Mouse (Mus musculus): Measurements from ENCODE around the gene Gm6217. TPM values are rescaled to one million over a fixed set of nuclear protein-coding genes. Genes with fewer than 3 reads are reported as not detected.
"Not testable (repeated sequence)": the region's sequence is repeated elsewhere in the genome, so short reads cannot be mapped to it uniquely, and the experiment has no call there.

Gene Gm6217
- polyA plus RNA-seq, 1 experiment from 2014 or later: not detected

- not testable (repeated sequence) for H3K9ac ChIP-seq (ENCODE audit: low read depth, low read length); H3K36me3 ChIP-seq (ENCODE audit: control insufficient read depth, insufficient read depth, low read length); H3K4me2 ChIP-seq (replicated peaks; ENCODE audit: low read depth, low read length); DNase-seq (ENCODE audit: low spot score); H3K4me1 ChIP-seq (replicated peaks; ENCODE audit: control insufficient read depth, insufficient read depth, low read length); H3K27me3 ChIP-seq (ENCODE audit: control insufficient read depth, insufficient read depth, low read length); H3K27ac ChIP-seq (ENCODE audit: low read depth, low read length); H3K9me3 ChIP-seq (ENCODE audit: control insufficient read depth, low read length); ATAC-seq (ENCODE audit: low FRiP score); H3K4me3 ChIP-seq (ENCODE audit: low read depth, low read length)
Observed at GRCm38 (mm10) chr1:82955913-82956312, 24.7 kb upstream of the Gm6217 start, which contains the start of gene Gm7544. Gm7544 (minus strand) TSS chr1:82956013.

GRCm38 (mm10) chr1:82948601-82949000, 17.4 kb upstream of the Gm6217 start:
- Histone ChIP-seq H3K36me3 (ENCODE audit: control insufficient read depth, insufficient read depth, low read length) (no peaks in the 10 kb centered on the region), H3K4me1 (replicated peaks; ENCODE audit: control insufficient read depth, insufficient read depth, low read length) (no peaks in the 10 kb centered on the region), H3K9me3 (ENCODE audit: control insufficient read depth, low read length) (no peaks in the 10 kb centered on the region), H3K4me2 (replicated peaks; ENCODE audit: low read depth, low read length) (no peak overlapping the region), H3K4me3 (ENCODE audit: low read depth, low read length) (no peak overlapping the region), H3K9ac (ENCODE audit: low read depth, low read length) (no peak overlapping the region), H3K27ac (ENCODE audit: low read depth, low read length) (no peak overlapping the region), H3K27me3 (ENCODE audit: control insufficient read depth, insufficient read depth, low read length) (no peaks in the 10 kb centered on the region)
- WGBS: 90% methylated on average over 2 of the region's 2 CpGs
- no peak for ATAC-seq (ENCODE audit: low FRiP score)
- DNase-seq (ENCODE audit: low spot score): no peak

- ATAC-seq (ENCODE audit: low FRiP score); H3K27me3 ChIP-seq (ENCODE audit: control insufficient read depth, insufficient read depth, low read length); H3K4me3 ChIP-seq (ENCODE audit: low read depth, low read length); H3K9me3 ChIP-seq (ENCODE audit: control insufficient read depth, low read length); H3K9ac ChIP-seq (ENCODE audit: low read depth, low read length); H3K27ac ChIP-seq (ENCODE audit: low read depth, low read length); DNase-seq (ENCODE audit: low spot score); H3K4me1 ChIP-seq (replicated peaks; ENCODE audit: control insufficient read depth, insufficient read depth, low read length); H3K4me2 ChIP-seq (replicated peaks; ENCODE audit: low read depth, low read length); H3K36me3 ChIP-seq (ENCODE audit: control insufficient read depth, insufficient read depth, low read length): not testable (repeated sequence)
- WGBS: 100% methylated on average over 2 of the region's 2 CpGs
Observed at GRCm38 (mm10) chr1:82946029-82946428, 14.8 kb upstream of the Gm6217 start.

- WGBS: no CpG with 5 or more reads among the region's 6 CpGs
- not testable (repeated sequence) for H3K4me1 ChIP-seq (replicated peaks; ENCODE audit: control insufficient read depth, insufficient read depth, low read length); H3K4me3 ChIP-seq (ENCODE audit: low read depth, low read length); DNase-seq (ENCODE audit: low spot score); H3K9me3 ChIP-seq (ENCODE audit: control insufficient read depth, low read length); H3K9ac ChIP-seq (ENCODE audit: low read depth, low read length); H3K4me2 ChIP-seq (replicated peaks; ENCODE audit: low read depth, low read length); H3K27ac ChIP-seq (ENCODE audit: low read depth, low read length); H3K36me3 ChIP-seq (ENCODE audit: control insufficient read depth, insufficient read depth, low read length); H3K27me3 ChIP-seq (ENCODE audit: control insufficient read depth, insufficient read depth, low read length); ATAC-seq (ENCODE audit: low FRiP score)
Observed at GRCm38 (mm10) chr1:82943295-82943694, 12.1 kb upstream of the Gm6217 start, which contains the start of gene A030003K21Rik. A030003K21Rik (minus strand) TSS chr1:82943388.

GRCm38 (mm10) chr1:82942505-82942904, 11.3 kb upstream of the Gm6217 start:
- not testable (repeated sequence) for ATAC-seq (ENCODE audit: low FRiP score); H3K4me3 ChIP-seq (ENCODE audit: low read depth, low read length); DNase-seq (ENCODE audit: low spot score); H3K27ac ChIP-seq (ENCODE audit: low read depth, low read length); H3K4me2 ChIP-seq (replicated peaks; ENCODE audit: low read depth, low read length); H3K27me3 ChIP-seq (ENCODE audit: control insufficient read depth, insufficient read depth, low read length); H3K36me3 ChIP-seq (ENCODE audit: control insufficient read depth, insufficient read depth, low read length); H3K4me1 ChIP-seq (replicated peaks; ENCODE audit: control insufficient read depth, insufficient read depth, low read length); H3K9me3 ChIP-seq (ENCODE audit: control insufficient read depth, low read length); H3K9ac ChIP-seq (ENCODE audit: low read depth, low read length)
- WGBS: 85% methylated on average over 1 of the region's 2 CpGs

GRCm38 (mm10) chr1:82938666-82939065, 7.5 kb upstream of the Gm6217 start:
- Histone ChIP-seq H3K4me2 (replicated peaks; ENCODE audit: low read depth, low read length) (no peak overlapping the region), H3K27ac (ENCODE audit: low read depth, low read length) (no peak overlapping the region), H3K9ac (ENCODE audit: low read depth, low read length) (no peak overlapping the region), H3K36me3 (ENCODE audit: control insufficient read depth, insufficient read depth, low read length) (no peaks in the 10 kb centered on the region), H3K9me3 (ENCODE audit: control insufficient read depth, low read length) (no peaks in the 10 kb centered on the region), H3K4me3 (ENCODE audit: low read depth, low read length) (no peak overlapping the region), H3K27me3 (ENCODE audit: control insufficient read depth, insufficient read depth, low read length) (no peaks in the 10 kb centered on the region), H3K4me1 (replicated peaks; ENCODE audit: control insufficient read depth, insufficient read depth, low read length) (no peaks in the 10 kb centered on the region)
- WGBS: 93% methylated on average over 5 of the region's 5 CpGs
- DNase-seq (ENCODE audit: low spot score) (no peak), ATAC-seq (ENCODE audit: low FRiP score) (no peak)

- H3K36me3 ChIP-seq (ENCODE audit: control insufficient read depth, insufficient read depth, low read length); H3K9me3 ChIP-seq (ENCODE audit: control insufficient read depth, low read length); H3K9ac ChIP-seq (ENCODE audit: low read depth, low read length); H3K27me3 ChIP-seq (ENCODE audit: control insufficient read depth, insufficient read depth, low read length); H3K27ac ChIP-seq (ENCODE audit: low read depth, low read length); H3K4me1 ChIP-seq (replicated peaks; ENCODE audit: control insufficient read depth, insufficient read depth, low read length); H3K4me3 ChIP-seq (ENCODE audit: low read depth, low read length); DNase-seq (ENCODE audit: low spot score); H3K4me2 ChIP-seq (replicated peaks; ENCODE audit: low read depth, low read length); ATAC-seq (ENCODE audit: low FRiP score): not testable (repeated sequence)
- 94% methylated on average over 2 of the region's 3 CpGs for WGBS
Observed at GRCm38 (mm10) chr1:82930558-82930957, 641 bp downstream of the Gm6217 start.

- Histone ChIP-seq H3K36me3 (ENCODE audit: control insufficient read depth, insufficient read depth, low read length) (no peaks in the 10 kb centered on the region), H3K9ac (ENCODE audit: low read depth, low read length) (no peak within 1 kb of the TSS), H3K4me3 (ENCODE audit: low read depth, low read length) (no peak within 1 kb of the TSS), H3K4me2 (replicated peaks; ENCODE audit: low read depth, low read length) (no peak within 1 kb of the TSS), H3K27me3 (ENCODE audit: control insufficient read depth, insufficient read depth, low read length) (no peaks in the 10 kb centered on the region), H3K27ac (ENCODE audit: low read depth, low read length) (no peak within 1 kb of the TSS), H3K4me1 (replicated peaks; ENCODE audit: control insufficient read depth, insufficient read depth, low read length) (no peaks in the 10 kb centered on the region), H3K9me3 (ENCODE audit: control insufficient read depth, low read length) (no peaks in the 10 kb centered on the region)
- 95% methylated on average over 6 of the region's 6 CpGs for WGBS
- DNase-seq (ENCODE audit: low spot score) (no peak), ATAC-seq (ENCODE audit: low FRiP score) (no peak)
Observed at GRCm38 (mm10) chr1:82924650-82925049, 6.5 kb downstream of the Gm6217 start, which contains the start of gene A030014E15Rik. A030014E15Rik (plus strand) TSS chr1:82924917.

- H3K4me2 ChIP-seq (replicated peaks; ENCODE audit: low read depth, low read length); ATAC-seq (ENCODE audit: low FRiP score); H3K4me1 ChIP-seq (replicated peaks; ENCODE audit: control insufficient read depth, insufficient read depth, low read length); H3K27ac ChIP-seq (ENCODE audit: low read depth, low read length); H3K36me3 ChIP-seq (ENCODE audit: control insufficient read depth, insufficient read depth, low read length); H3K9ac ChIP-seq (ENCODE audit: low read depth, low read length); H3K27me3 ChIP-seq (ENCODE audit: control insufficient read depth, insufficient read depth, low read length); H3K9me3 ChIP-seq (ENCODE audit: control insufficient read depth, low read length); DNase-seq (ENCODE audit: low spot score); H3K4me3 ChIP-seq (ENCODE audit: low read depth, low read length): not testable (repeated sequence)
- 97% methylated on average over 5 of the region's 5 CpGs for WGBS
Observed at GRCm38 (mm10) chr1:82913434-82913833, 17.8 kb downstream of the Gm6217 start.

All from hindbrain, embryonic 11.5 days (tissue).